Mouse (Mus musculus): ENCODE measurements at regions not wholly inside any gene's neighbourhood (a gene's known extent, or its start where the extent isn't known, plus 50 kb on each side); places are given as distances from the start of the nearest gene placed in this dataset.

GRCm38 (mm10) chr4:39926021-39926591 is 216.8 kb upstream of the Aco1 start:
- DNase-seq (ENCODE audit: low read depth, low spot score) = no peak

- no peak for DNase-seq (ENCODE audit: low read depth, low spot score)
Measured at GRCm38 (mm10) chr4:39926594-39926993, 216.3 kb upstream of the Aco1 start.

DNA sequence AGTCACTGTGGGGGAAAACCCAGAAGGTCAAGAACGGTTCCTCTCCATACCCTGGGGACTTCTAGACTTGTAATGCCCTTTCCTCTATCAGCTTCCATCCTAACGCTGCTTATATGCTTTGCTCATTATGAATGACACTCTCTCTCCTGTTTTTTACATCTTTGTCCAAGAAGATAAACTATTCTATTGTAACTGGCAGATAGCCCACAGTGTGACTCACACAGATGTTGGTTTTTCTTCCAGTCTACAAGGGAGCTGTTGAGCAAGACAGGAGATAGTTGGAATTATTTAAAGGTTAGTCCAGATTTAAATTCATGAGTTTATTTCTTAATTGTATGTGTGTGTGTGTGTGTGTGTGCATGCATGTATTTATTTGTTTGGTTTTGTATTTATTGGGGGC is 214.4 kb upstream of the Aco1 start:
- DNase-seq (ENCODE audit: low read depth, low spot score) = no peak

DNA sequence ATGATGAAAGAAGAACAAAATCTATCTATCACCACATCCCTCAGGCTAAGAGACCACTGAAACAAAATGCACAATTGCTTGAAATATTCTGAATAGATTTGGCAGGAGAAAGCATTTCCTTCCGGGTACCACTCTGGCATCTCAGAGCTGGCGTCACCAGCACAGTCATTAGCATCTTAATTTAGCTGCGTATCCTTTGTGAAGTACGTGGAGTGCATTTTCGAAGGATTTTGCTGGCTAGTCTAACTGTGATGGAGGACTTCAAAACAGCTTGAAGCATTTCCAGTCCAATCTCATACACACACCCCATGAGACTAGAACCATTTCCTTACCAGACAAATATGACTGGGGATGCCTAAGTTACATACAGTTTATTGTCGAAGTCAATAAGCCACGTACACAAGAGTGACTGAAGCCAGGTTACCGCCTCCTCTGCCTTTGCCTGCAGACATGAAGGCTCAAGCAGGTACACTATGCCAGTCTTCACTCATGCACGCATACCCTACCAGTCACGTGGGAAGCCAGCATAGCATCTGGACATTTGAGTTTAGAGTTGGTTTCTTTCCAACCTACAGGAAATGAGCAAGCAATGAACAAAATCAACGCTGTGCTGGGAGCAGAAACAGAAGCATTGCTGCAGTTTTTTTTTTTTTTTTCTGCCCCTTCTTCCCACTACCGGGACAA is 208.7 kb upstream of the Aco1 start:
- no peak for DNase-seq (ENCODE audit: low read depth, low spot score)

- DNase-seq (ENCODE audit: low read depth, low spot score) = no peak
Measured at GRCm38 (mm10) chr4:39958687-39959086, 184.2 kb upstream of the Aco1 start.

DNA sequence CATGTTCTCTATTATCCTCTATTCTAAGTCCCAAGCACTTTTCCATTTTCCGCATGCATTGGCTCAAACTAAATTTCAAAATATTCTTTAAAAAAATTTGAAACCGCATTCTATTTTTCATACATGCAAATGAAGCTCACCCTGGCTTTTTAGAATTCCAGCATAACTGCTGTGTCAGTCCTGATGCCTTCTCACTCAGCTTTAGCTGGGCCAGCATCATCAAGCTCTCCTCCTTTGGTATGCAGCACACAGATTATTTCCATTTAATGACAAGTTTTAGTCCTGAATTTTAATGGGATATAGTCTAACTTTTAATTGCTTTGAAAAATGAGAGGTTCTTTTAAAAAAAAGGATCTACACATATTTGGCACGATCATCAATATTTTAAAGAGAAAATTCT is 174.9 kb upstream of the Aco1 start:
- no peak for DNase-seq (ENCODE audit: low read depth, low spot score)

- no peak for DNase-seq (ENCODE audit: low read depth, low spot score)
Measured at GRCm38 (mm10) chr4:39991358-39991757, 151.5 kb upstream of the Aco1 start.

GRCm38 (mm10) chr4:39991851-39992250 is 151.0 kb upstream of the Aco1 start:
- no peak for DNase-seq (ENCODE audit: low read depth, low spot score)

GRCm38 (mm10) chr4:39998771-39999422 is 144.0 kb upstream of the Aco1 start:
- no peak for DNase-seq (ENCODE audit: low read depth, low spot score)

DNA sequence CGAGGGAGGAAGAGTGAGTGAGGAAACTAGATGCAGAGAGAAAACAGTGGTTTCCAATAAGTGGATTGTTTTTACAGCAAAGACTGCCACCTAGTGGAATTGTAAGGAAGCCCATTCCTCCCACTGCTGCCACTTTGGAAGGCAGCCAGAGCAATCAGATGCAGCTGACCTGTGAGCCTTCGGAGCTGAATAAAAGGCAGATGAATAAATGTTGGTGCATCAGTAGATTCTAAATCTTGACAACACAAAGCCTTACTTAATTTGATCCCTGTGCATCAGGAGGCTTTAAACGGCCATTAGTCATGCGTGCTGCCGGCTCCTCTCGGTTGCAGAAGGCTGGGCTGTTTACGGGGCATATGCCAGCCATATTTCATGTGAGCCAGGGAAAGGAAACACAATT is 128.2 kb upstream of the Aco1 start:
- peak; percentile 64 for DNase-seq (ENCODE audit: low read depth, low spot score)

- DNase-seq (ENCODE audit: low read depth, low spot score) = peak; percentile 27
Measured at GRCm38 (mm10) chr4:40016856-40017255, 126.0 kb upstream of the Aco1 start.

DNA sequence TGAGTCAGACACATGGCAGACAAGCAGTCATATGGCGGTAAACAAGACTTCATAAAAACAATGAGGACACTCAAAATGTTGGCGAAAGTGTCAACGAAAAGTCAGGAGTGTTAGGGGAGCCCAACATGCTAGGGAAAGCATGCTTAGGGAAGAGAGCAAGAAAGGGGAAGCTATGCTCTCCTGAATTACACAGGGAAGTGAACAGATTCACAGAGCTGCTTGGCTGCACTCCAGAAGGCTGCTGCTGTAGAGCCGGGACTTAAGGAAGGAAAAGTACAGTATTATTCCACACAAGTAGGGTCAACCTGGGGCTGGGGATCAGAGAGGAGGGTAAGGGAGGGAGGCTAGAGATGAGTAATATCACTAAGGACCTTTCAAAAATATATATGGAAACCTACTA is 124.7 kb upstream of the Aco1 start:
- DNase-seq (ENCODE audit: low read depth, low spot score) = no peak

DNA sequence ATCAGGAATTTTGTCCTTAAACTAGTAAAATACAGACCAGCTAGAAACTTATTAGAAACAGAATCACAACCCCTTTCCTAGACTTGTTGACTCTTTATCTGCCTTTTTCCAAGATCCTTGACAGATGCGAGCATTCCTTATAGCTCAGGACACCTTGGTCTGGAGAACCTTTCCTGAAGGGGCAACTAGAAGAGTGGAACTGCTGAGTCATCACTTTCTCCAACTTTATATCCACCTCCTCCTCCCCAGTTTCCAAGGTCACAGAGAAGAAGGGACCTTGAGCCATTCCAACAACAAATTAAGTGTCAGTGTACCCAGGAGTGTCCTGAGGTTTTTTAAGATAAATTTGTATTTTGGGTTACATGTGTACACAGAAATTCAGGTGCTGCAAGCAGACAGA is 111.5 kb upstream of the Aco1 start:
- DNase-seq (ENCODE audit: low read depth, low spot score) = no peak

DNA sequence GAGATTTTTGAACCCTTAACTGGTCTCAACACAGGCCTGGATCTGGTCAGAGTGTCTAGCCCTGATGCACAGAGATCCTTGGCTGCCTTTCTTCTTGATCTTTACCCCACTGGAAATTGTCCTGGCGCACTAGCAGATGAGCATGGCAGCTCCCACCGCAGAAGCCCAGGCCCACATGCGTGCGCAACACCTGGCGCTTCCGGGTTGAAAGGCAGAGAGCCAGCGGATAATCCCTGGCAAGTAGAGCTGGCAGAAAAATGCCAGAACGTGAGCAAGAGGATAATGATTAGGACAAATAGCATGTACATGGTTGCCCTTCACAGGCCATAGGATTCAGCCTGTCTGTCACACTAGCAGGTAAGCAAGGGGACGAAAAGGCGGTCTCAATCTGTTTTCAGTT is 95.0 kb upstream of the Aco1 start:
- DNase-seq (ENCODE audit: low read depth, low spot score) = no peak

DNA sequence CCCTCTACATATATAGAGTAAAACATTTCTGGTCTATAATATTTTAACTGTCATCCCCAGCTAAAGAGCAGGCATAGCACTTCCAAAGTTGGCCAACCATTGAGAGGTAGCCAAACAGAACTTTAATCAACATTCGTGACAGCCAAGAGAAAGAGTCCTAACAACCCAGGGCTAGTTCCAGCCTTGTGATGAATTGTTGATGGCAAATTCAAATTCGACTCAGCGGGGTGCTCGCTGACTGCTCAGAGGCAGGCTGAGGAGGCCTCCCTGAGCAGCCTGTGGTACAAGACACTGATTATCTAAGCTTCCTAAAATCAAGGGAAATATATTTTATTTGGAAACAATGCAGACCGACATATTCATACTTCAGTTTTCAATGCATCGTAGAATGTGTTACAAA is 93.8 kb upstream of the Aco1 start:
- DNase-seq (ENCODE audit: low read depth, low spot score) = peak; percentile 34

GRCm38 (mm10) chr4:40051848-40052247 is 91.0 kb upstream of the Aco1 start:
- DNase-seq (ENCODE audit: low read depth, low spot score) = no peak

GRCm38 (mm10) chr4:40053391-40053790 is 89.5 kb upstream of the Aco1 start:
- DNase-seq (ENCODE audit: low read depth, low spot score) = no peak

DNA sequence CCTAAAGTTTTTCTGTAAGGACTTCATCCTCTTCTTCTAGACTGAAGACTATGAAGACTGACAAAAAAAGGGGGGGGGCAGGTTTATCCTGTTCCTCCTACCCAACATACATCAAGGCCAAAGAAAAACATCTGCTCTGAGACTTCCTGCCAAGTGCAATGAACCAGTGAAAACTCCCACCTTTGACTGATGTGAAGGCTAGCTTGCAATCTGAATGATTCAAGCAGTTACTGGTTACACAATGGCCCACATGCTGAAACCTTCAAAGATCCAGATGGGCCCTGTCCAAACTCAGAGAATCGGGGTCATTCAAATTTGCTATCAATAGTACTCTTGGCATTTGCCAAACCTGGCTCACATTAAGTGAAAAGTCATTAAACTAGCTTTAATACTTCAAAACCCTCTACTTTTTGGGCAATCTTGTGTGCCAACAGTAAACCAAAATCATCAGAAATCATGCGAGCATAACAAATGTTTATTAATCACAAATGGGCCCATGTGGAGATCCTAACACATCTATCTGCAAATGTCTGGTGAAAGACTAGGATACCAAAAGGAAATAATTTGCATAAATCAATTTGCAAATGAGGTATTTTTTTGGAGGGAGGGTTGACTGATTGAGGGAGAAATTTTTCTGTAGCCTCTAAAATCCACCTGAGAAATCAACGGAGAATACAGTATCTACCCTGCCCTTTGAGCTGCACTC is 79.0 kb upstream of the Aco1 start:
- no peak for DNase-seq (ENCODE audit: low read depth, low spot score)

- no peak for DNase-seq (ENCODE audit: low read depth, low spot score)
Measured at GRCm38 (mm10) chr4:40064457-40064836, 78.4 kb upstream of the Aco1 start.

- DNase-seq (ENCODE audit: low read depth, low spot score) = no peak
Measured at GRCm38 (mm10) chr4:40070959-40071634, 71.8 kb upstream of the Aco1 start.

DNA sequence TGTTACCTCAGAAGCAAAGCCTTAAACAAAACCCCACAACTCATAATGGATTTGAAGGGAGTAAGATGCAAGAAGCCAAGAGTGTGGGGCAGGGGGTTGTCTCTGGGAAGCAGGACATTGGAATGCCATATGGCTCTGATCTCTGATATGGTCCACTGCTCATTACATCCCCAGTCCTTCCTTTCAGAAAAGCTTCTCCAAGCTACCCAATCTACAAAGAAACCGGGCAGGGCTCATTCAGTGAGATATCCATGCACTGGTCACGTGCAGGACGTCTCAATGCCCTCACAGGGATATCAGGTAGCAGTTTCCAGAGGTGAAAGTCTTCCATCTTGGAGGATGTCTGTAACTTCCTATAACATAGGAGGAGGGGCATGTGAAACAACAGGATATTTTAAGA is 61.8 kb upstream of the Aco1 start:
- no peak for DNase-seq (ENCODE audit: low read depth, low spot score)

GRCm38 (mm10) chr4:40090295-40090694 is 52.6 kb upstream of the Aco1 start:
- DNase-seq (ENCODE audit: low read depth, low spot score) = no peak

Measured in R1 (cell line).